Mouse (Mus musculus) spleen, postnatal 14 days (tissue): ENCODE measurements at regions not wholly inside any gene's neighbourhood (a gene's known extent, or its start where the extent isn't known, plus 50 kb on each side); places are given as distances from the start of the nearest gene placed in this dataset.
A peak's percentile ranks its signal among the peaks of the same experiment; 100 is the strongest.
"Not testable (repeated sequence)": the region's sequence is repeated elsewhere in the genome, so short reads cannot be mapped to it uniquely, and the experiment has no call there.

ENCODE experiments used
- DNase-seq, 2 experiments: peaks; one replicate each; pipeline ENCODE4 v3.0.0; 2021 to 2022; ENCODE audit warnings: low spot score in 2 of 2

DNA sequence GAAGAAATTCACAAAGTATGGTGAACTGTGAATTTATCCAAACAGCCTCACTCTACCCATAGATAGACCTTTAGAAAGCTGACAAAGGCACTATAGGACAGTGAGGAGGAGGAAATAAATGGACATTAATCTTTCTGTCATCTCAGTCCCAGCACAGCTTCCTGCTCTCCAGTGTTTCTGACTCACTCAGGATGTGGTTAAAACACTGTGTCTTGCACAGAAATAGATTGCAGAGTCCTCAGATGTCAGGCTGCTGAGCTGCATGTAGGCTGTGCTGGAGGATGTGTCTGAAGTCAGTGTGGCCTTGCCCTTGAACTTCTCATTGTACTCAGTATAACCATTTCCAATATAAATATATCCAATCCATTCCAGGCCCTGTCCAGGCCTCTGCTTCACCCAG, 735.6 kb upstream of the Zfp386 start:
- DNase-seq: no peak

- DNase-seq: not testable (repeated sequence)
Measured at GRCm38 (mm10) chr12:115312604-115313003, 734.9 kb upstream of the Zfp386 start.

- peak; percentile 9 to 20 for DNase-seq
Measured at GRCm38 (mm10) chr12:115320641-115321040, 726.9 kb upstream of the Zfp386 start.

DNA sequence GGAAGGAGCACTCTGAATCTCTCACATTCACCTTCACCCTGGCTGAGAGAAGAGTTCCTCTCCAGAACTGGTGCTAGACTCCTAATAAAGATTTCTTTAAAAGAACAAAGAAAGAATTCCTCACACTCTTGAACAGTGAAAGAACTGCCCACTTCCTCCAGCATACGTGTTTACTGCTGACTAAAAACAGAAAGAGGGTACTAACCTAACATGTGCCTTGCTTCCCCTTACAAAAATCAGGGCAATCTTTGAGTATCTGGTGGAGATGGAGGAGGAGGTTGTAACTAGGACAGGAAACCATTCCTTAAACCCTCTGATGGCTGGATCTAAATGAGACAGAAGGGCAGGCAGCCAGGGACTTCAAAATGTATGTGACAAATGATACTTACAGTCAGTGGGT, 719.1 kb upstream of the Zfp386 start:
- DNase-seq: no peak

DNA sequence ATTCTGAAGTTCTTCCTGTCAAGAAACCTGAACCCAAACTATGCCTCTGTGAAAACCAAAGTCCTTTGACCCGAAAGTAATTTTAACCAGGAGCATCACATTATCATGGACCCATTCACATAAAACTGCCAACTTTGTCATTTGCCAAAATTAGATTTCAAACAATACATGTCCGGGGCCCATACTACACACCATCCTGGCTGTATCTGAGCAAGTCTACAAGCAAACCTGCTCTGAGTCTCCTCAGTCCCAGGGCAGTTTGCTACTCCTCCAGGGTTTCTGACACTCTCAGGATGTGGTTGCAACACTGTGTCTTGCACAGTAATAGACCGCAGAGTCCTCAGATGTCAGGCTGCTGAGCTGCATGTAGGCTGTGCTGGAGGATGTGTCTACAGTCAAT, 712.8 kb upstream of the Zfp386 start:
- not testable (repeated sequence) for DNase-seq

- no peak for DNase-seq
Measured at GRCm38 (mm10) chr12:115336594-115336993, 710.9 kb upstream of the Zfp386 start.

- DNase-seq: not testable (repeated sequence)
Measured at GRCm38 (mm10) chr12:115346112-115346511, 701.4 kb upstream of the Zfp386 start.

DNA sequence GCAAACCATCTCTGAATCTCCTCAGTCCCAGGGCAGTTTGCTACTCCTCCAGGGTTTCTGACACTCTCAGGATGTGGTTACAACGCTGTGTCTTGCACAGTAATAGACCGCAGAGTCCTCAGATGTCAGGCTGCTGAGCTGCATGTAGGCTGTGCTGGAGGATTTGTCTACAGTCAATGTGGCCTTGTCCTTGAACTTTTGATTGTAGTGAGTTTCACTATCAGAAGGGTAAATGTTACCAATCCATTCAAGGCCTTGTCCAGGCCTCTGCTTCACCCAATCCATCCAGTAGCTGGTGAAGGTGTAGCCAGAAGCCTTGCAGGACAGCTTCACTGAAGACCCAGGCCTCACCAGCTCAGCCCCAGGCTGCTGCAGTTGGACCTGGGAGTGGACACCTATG, 688.5 kb upstream of the Zfp386 start:
- not testable (repeated sequence) for DNase-seq

DNA sequence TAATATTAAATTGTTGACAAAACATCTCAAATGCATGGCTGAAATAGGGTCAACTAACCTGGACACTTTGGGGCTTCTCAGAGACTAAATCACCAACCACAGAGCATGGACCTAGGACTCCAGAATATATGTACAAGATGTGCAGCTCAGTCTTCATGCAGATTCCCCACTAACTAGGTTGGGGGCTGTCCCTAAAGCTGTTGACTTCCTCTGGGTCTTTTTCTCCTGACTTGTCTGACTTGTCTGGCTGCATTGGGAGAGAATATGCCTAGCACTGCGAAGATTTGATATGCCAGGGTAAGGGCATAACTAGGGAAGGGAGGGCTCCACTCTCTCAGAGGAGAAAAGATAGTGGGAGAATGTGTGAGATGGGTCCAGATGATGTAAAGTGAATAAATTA, 681.9 kb upstream of the Zfp386 start:
- DNase-seq: not testable (repeated sequence)

- DNase-seq: not testable (repeated sequence)
Measured at GRCm38 (mm10) chr12:115371784-115372183, 675.7 kb upstream of the Zfp386 start.

- DNase-seq: not testable (repeated sequence)
Measured at GRCm38 (mm10) chr12:115373056-115373455, 674.5 kb upstream of the Zfp386 start.

DNA sequence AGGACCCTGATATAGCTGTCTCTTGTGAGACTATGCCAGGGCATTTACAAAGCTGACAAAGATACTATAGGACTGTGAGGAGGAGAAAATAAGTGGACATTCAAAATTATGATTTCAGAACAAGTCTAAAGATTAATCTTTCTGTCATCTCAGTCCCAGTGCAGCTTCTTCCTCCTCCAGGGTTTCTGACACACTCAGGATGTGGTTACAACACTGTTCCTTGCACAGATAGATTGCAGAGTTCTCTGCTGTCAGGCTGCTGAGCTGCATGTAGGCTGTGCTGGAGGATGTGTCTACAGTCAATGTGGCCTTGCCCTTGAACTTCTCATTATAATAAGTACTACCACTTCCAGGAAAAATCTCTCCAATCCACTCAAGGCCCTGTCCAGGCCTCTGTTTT, 661.0 kb upstream of the Zfp386 start:
- not testable (repeated sequence) for DNase-seq

DNA sequence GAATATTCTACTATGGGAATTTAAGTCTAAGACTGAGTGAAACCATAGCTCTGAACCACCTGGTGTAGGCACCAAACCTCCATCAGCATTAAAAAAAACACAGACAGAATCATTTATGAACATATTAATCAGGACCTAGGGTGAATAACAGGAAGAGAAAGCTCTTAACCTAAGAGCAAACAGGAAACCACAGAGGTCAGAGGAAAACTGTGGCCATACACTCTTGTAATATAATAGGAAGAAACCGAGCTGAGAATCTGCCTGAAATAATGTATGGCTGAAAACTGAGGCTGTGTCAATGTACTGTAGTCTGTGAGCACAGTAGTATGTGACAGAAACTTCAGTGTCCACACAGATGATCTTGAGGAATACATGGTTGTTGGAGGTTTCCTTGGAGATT, 643.4 kb upstream of the Zfp386 start:
- no peak for DNase-seq

DNA sequence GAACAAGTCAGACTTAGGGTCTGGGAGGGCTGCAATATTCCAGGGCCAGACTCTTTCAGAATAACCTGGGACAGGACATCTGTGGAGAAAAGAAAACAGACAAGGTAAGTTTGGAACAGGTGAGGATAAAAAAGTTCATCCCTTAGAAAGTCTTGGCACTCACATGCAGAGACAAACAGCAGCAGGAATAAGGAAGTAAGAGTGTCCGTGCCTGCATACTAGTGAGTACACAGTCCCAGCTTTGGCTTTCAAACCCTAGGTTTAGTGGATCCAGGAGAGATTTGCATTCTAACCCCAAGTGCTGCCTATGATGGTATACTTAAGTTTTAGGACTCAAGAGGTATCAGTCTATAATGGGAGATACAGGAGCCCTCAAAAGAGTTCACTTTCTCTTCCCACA, 642.9 kb upstream of the Zfp386 start:
- no peak for DNase-seq

GRCm38 (mm10) chr12:115446247-115446646, 601.3 kb upstream of the Zfp386 start:
- not testable (repeated sequence) for DNase-seq

DNA sequence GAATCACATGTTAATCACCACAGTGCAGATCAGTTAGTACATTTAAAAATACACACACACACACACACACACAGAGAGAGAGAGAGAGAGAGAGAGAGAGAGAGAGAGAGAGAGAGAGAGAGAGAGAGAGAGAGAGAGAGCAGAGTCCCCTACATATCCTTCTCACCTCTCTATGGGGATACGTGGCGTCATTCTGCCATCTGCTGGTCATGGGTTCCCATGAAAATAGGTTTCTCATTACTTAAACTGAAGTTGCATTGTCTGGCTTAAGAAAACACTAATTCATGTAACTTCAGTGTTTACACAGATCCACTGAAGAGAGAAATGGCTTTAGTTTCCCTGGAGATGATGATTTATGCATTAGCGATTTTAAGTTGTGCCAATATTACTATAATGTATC, 594.9 kb upstream of the Zfp386 start:
- not testable (repeated sequence) for DNase-seq

DNA sequence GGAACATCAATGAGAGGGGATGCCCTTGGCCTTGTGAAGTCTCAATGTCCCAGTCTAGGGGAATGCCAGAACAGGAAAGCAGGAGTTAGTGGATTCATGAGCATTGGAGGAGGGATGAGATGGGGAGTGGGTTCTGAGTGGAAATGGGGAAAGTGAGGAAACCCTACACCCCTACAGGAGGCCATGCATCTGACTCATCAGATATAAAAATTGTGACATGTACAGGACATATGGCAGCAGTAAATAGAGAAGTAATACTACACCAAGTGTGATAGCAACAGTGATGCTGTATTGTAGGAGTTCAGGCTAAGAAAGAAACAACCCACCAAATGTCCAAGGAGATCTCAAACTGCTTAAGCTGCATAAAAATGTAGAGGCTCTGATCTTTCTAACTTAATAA, 582.7 kb upstream of the Zfp386 start:
- DNase-seq: not testable (repeated sequence)

DNA sequence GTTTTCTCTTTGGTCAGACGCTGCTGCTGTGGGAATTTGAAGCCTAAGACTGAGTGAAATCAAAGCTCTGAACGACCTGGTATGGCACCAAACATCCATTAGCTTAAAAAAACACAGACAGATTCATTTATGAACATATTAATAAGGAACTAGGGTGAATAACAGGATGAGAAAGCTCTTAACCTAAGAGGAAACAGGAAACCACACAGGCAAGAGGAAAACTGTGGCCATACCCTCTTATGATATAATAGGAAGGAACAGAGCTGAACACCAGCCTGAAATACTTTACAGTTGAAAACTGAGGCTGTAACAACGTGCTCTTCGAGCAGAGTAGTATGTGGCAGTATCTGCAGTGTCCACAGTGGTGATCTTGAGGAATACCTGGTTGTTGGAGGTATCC, 579.5 kb upstream of the Zfp386 start:
- not testable (repeated sequence) for DNase-seq

DNA sequence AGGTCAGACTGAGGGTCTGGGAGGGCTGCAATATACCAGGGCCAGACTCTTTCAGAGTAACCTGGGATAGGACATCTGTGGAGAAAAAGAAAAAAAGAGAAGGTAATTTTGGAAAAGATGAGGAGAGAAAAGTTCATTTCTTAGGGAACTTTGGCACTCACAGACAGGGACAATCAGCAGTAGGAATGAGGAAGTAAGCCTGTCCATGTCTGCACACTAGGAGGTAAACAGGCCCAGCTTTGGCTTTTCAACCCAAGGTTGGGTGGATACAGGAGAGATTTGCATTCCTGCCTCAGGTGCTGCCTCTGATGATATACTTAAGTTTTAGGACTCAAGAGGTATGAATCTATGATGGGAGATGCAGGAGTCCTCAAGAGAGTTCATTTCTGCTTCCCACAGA, 579.0 kb upstream of the Zfp386 start:
- not testable (repeated sequence) for DNase-seq

DNA sequence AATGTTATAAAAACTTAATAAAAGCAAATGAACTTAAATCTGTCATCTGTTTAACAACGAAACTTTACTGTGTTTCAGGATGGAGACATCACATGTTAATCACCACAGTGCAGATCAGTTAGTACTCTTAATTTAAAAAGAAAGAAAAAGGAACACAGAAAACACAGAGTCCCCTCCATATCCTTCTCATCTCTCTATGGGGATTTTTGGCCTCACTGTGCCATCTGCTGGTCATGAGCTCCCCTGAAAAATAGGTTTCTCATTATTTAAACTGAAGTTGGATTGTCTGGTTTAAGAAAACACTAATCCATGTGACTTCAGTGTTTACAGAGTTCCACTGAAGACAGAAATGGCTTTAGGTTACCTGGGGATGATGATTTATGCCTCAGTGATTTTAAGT, 548.7 kb upstream of the Zfp386 start:
- no peak for DNase-seq

- DNase-seq: not testable (repeated sequence)
Measured at GRCm38 (mm10) chr12:115507285-115507684, 540.2 kb upstream of the Zfp386 start.

DNA sequence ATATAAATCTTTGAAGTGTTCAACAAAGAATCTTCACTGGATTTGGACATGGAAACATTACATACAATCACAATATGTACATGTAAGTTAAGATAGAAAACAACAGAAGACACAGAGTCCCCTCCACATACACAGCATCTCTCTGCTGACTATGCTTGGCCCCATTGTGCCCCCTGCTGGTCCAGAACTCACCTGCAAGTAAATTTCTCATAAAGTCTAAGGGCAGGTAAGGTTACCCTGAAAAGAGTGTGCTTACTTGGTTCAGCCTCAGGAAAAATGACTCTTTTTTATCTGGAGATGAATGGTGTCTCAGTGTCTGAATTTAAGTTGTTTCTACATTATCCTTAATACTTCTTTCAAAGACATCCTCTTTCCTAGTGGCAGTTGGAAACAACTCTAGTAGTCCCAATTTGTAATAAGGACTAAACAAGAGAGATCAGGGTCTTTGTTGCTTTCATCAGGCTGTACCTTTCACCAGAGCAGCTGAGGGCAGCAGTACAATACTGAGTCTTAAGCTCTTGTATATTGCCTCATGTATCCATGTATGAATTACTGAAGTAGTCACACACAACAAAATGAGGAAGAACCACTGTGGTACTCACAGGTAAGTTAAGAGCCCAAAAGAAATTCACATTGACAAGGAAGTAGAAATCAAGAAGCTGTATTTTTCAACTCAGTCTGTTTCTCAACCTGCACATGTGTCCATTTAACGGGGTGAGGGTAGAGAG, 538.7 kb upstream of the Zfp386 start:
- not testable (repeated sequence) for DNase-seq

- DNase-seq: not testable (repeated sequence)
Measured at GRCm38 (mm10) chr12:115518778-115519541, 528.6 kb upstream of the Zfp386 start.
